ENCODE assay signal across 12 mouse cellular contexts in the genomic region with DNA sequence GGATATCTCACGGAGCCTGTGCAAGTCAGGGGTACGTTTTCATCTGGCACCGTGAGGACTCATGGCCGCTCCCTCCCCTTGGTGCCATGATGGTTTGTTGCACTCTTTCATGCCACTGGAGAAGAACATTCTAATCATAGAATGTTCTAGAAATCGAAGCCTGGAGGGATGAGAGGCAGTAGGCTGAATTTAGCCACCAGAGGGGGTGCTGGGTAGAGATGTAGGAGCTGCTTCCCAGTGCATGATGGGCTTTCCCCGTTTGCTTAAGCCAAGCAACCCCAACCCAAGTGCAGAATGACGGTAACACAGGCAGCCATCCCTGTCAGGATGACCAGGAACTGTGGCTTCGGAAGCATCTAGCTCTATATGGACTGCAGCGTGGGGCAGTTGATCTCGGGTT. TPM values are rescaled to one million over a fixed set of nuclear protein-coding genes. Genes with fewer than 3 reads are reported as not detected.
DNase-seq lines count a peak whose midpoint lies in the region; ATAC-seq and TF ChIP-seq lines count a peak whose summit lies in the region.
"Had no signal": no experiment of that assay in that cellular context is flagged by ENCODE, and none has a peak within 500 bp of the region (broad histone marks: within the 10 kb centered on the region; RNA-seq: fewer than 3 reads in every experiment).

No protein-coding gene starts in this region.

- no peak for ATAC-seq in heart, embryonic 11.5 days (replicated peaks; ENCODE audit: insufficient number of reproducible peaks, low FRiP score, low TSS enrichment)
- ATAC-seq in liver, embryonic 14.5 days (ENCODE audit: insufficient read depth), result no peak
- no peak for ATAC-seq in liver, embryonic 12.5 days

- H3K9me3 ChIP-seq in heart, embryonic 11.5 days (replicated peaks; ENCODE audit: control insufficient read depth, low read length), result no peaks in the 10 kb centered on the region
- H3K9me3 ChIP-seq in liver, embryonic 14.5 days (ENCODE audit: control insufficient read depth, low read length), result no peaks in the 10 kb centered on the region
- no peaks in the 10 kb centered on the region for H3K9me3 ChIP-seq in liver, embryonic 12.5 days (replicated peaks)
- H3K9me3 ChIP-seq: hindbrain, embryonic 15.5 days; stomach, embryonic 15.5 days had no signal

- TF ChIP-seq CTCF in liver, embryonic 14.5 days (IDR thresholded peaks at IDR 0.05; ENCODE audit: low read depth), result peak; percentile 25
- TF ChIP-seq CTCF in bone marrow, adult 2 months (IDR thresholded peaks at IDR 0.05; ENCODE audit: control insufficient read depth, insufficient read depth, low read length), result 0 out of 2 replicates have a peak, but pooled peaks have one; percentile 15

- TF ChIP-seq POLR2A in bone marrow, adult 2 months (IDR thresholded peaks at IDR 0.05; ENCODE audit: borderline replicate concordance, control insufficient read depth, low read depth, low read length), result no peak

- H3K27me3 ChIP-seq in heart, embryonic 11.5 days (ENCODE audit: control insufficient read depth, insufficient read depth, low read length), result peaks cover 4% of the 10 kb centered on the region; the same call in 1 of the 2 replicates
- peaks cover 29% of the 10 kb centered on the region for H3K27me3 ChIP-seq in liver, embryonic 14.5 days (ENCODE audit: control insufficient read depth, insufficient read depth, low read length)
- peaks cover 78% of the 10 kb centered on the region for H3K27me3 ChIP-seq in liver, embryonic 12.5 days (replicated peaks)
- no peaks in the 10 kb centered on the region for H3K27me3 ChIP-seq in splenic B cell, adult 2 months (ENCODE audit: control insufficient read depth, insufficient read depth, low read length, poor library complexity, severe bottlenecking)
- H3K27me3 ChIP-seq: hindbrain, embryonic 15.5 days; stomach, embryonic 15.5 days had no signal

- H3K27ac ChIP-seq in heart, embryonic 11.5 days (ENCODE audit: low read depth, low read length), result no peak overlapping the region
- H3K27ac ChIP-seq in liver, embryonic 14.5 days, result no peak overlapping the region
- no peak overlapping the region for H3K27ac ChIP-seq in liver, embryonic 12.5 days
- H3K27ac ChIP-seq in bone marrow, adult 2 months (ENCODE audit: control insufficient read depth, insufficient read depth, low read depth, low read length, poor library complexity), result no peak overlapping the region
- H3K27ac ChIP-seq: hindbrain, embryonic 15.5 days; stomach, embryonic 15.5 days had no signal

- H3K9ac ChIP-seq in heart, embryonic 11.5 days (ENCODE audit: low read depth, low read length), result no peak overlapping the region
- no peak overlapping the region for H3K9ac ChIP-seq in liver, embryonic 14.5 days (replicated peaks)
- no peak overlapping the region for H3K9ac ChIP-seq in liver, embryonic 12.5 days
- H3K9ac ChIP-seq: hindbrain, embryonic 15.5 days; stomach, embryonic 15.5 days had no signal

- H3K4me1 ChIP-seq in heart, embryonic 11.5 days (ENCODE audit: control insufficient read depth, insufficient read depth, low read length), result peaks cover 6% of the 10 kb centered on the region
- peaks cover 2 to 3% of the 10 kb centered on the region in 2 experiments; a peak in 2 of 4 replicates for H3K4me1 ChIP-seq in liver, embryonic 14.5 days (replicated peaks; ENCODE audit: control insufficient read depth in 2 of 2, insufficient read depth in 2 of 2, low read length in 1 of 2)
- peaks cover 25% of the 10 kb centered on the region for H3K4me1 ChIP-seq in liver, embryonic 12.5 days
- peaks cover 2% of the 10 kb centered on the region; the same call in 1 of the 2 replicates for H3K4me1 ChIP-seq in bone marrow, adult 2 months (ENCODE audit: control insufficient read depth, insufficient read depth, low read length)

- TF ChIP-seq EP300 in liver, embryonic 14.5 days (IDR thresholded peaks at IDR 0.05; ENCODE audit: low read depth), result no peak

- H3K36me3 ChIP-seq in heart, embryonic 11.5 days (ENCODE audit: control insufficient read depth, insufficient read depth, low read length), result no peaks in the 10 kb centered on the region
- H3K36me3 ChIP-seq in liver, embryonic 14.5 days (replicated peaks; ENCODE audit: control insufficient read depth, insufficient read depth, low read depth), result no peaks in the 10 kb centered on the region
- H3K36me3 ChIP-seq in liver, embryonic 12.5 days, result no peaks in the 10 kb centered on the region
- H3K36me3 ChIP-seq in splenic B cell, adult 2 months (ENCODE audit: control insufficient read depth, insufficient read depth, low read length, poor library complexity, severe bottlenecking), result no peaks in the 10 kb centered on the region
- H3K36me3 ChIP-seq: hindbrain, embryonic 15.5 days; stomach, embryonic 15.5 days had no signal

- peak; percentile 92 for DNase-seq in heart, adult 11 months
- no peak for DNase-seq in liver, embryonic 14.5 days (ENCODE audit: low read depth in 3 of 3, low spot score in 3 of 3)
- peak; percentile 18 for DNase-seq in splenic B cell, adult 2 months (ENCODE audit: low read depth, low spot score)
- DNase-seq in urinary bladder, adult 18-20 months (ENCODE audit: low spot score in 2 of 2), result no peak
- DNase-seq: adrenal gland, postnatal 36 days; heart, adult 18-20 months had no signal

- no peak overlapping the region for H3K4me3 ChIP-seq in heart, embryonic 11.5 days (ENCODE audit: low read depth, low read length)
- no peak overlapping the region for H3K4me3 ChIP-seq in liver, embryonic 14.5 days (ENCODE audit: insufficient read depth in 1 of 2, low read depth in 2 of 2, low read length in 2 of 2)
- no peak overlapping the region for H3K4me3 ChIP-seq in liver, embryonic 12.5 days
- no peak overlapping the region for H3K4me3 ChIP-seq in bone marrow, adult 2 months (replicated peaks; ENCODE audit: control insufficient read depth, low read depth, low read length)
- H3K4me3 ChIP-seq: hindbrain, embryonic 15.5 days; stomach, embryonic 15.5 days had no signal

- no peak overlapping the region for H3K4me2 ChIP-seq in heart, embryonic 11.5 days
- H3K4me2 ChIP-seq in liver, embryonic 14.5 days (ENCODE audit: low read depth), result no peak overlapping the region
- no peak overlapping the region for H3K4me2 ChIP-seq in liver, embryonic 12.5 days
- H3K4me2 ChIP-seq: hindbrain, embryonic 15.5 days; stomach, embryonic 15.5 days had no signal

- 75% methylated on average over 10 of the region's 10 CpGs for WGBS in heart, embryonic 11.5 days (ENCODE audit: insufficient replicate concordance)
- 69% methylated on average over 10 of the region's 10 CpGs for WGBS in liver, embryonic 14.5 days (ENCODE audit: insufficient replicate concordance)
- WGBS in liver, embryonic 12.5 days (ENCODE audit: insufficient replicate concordance), result 66% methylated on average over 10 of the region's 10 CpGs
- 57% methylated on average over 10 of the region's 10 CpGs for WGBS in bone marrow, adult 2 months

RNA-seq across cellular contexts. Expression of a gene that starts 32.2 kb away (rescaled TPM):
- polyA plus RNA-seq in heart, embryonic 11.5 days (2014; fragmentation: Nextera tagmentation; extraction: Ambion mirVana), result not detected in 2 replicates
- not detected in 2 replicates for polyA plus RNA-seq in liver, embryonic 14.5 days (2012; rRNA removed)
- polyA plus RNA-seq in liver, embryonic 14.5 days (2014; fragmentation: Nextera tagmentation; extraction: Ambion mirVana), result not detected in 2 replicates
- polyA plus RNA-seq in liver, embryonic 12.5 days (2016; fragmentation: Nextera tagmentation; extraction: Ambion mirVana), result not detected in 2 replicates
- polyA plus RNA-seq in bone marrow, adult 2 months (2011; ENCODE audit: insufficient read depth, insufficient read length, low replicate concordance, missing spikeins), result not detected in 2 replicates
- polyA plus RNA-seq: forebrain, embryonic 11.5 days; hindbrain, embryonic 15.5 days; stomach, embryonic 15.5 days had no signal

RNA-seq across cellular contexts. Expression of a gene that starts 40.4 kb away (rescaled TPM):
- 2.2 and 2.7 TPM in 2 replicates for polyA plus RNA-seq in heart, embryonic 11.5 days (2014; fragmentation: Nextera tagmentation; extraction: Ambion mirVana)
- polyA plus RNA-seq in liver, embryonic 14.5 days (2012; rRNA removed), result 1.0 and 1.4 TPM in 2 replicates
- polyA plus RNA-seq in liver, embryonic 14.5 days (2014; fragmentation: Nextera tagmentation; extraction: Ambion mirVana), result 0.56 and 0.71 TPM in 2 replicates
- 1.8 and 2.3 TPM in 2 replicates for polyA plus RNA-seq in liver, embryonic 12.5 days (2016; fragmentation: Nextera tagmentation; extraction: Ambion mirVana)
- polyA plus RNA-seq in bone marrow, adult 2 months (2011; ENCODE audit: insufficient read depth, insufficient read length, low replicate concordance, missing spikeins), result 1.6 and 2.0 TPM in 2 replicates

RNA-seq across cellular contexts. Expression of a gene that starts 51.9 kb away (rescaled TPM):
- 11.8 and 16.7 TPM in 2 replicates for polyA plus RNA-seq in heart, embryonic 11.5 days (2014; fragmentation: Nextera tagmentation; extraction: Ambion mirVana)
- polyA plus RNA-seq in liver, embryonic 14.5 days (2012; rRNA removed), result 31.1 and 31.6 TPM in 2 replicates
- polyA plus RNA-seq in liver, embryonic 14.5 days (2014; fragmentation: Nextera tagmentation; extraction: Ambion mirVana), result 29.9 and 37.1 TPM in 2 replicates
- polyA plus RNA-seq in liver, embryonic 12.5 days (2016; fragmentation: Nextera tagmentation; extraction: Ambion mirVana), result 49.4 and 52.0 TPM in 2 replicates
- polyA plus RNA-seq in bone marrow, adult 2 months (2011; ENCODE audit: insufficient read depth, insufficient read length, low replicate concordance, missing spikeins), result 8.1 and 17.2 TPM in 2 replicates

Comparison
In these comparisons a context has a peak if more than half of its experiments do, and no peak if none do; other contexts are left out.
1. DNase-seq: peak in heart, adult 11 months (single experiment) and splenic B cell, adult 2 months (single experiment); none in liver, embryonic 14.5 days (0 of 3) and urinary bladder, adult 18-20 months (0 of 2).